Mouse (Mus musculus) erythroid progenitor cell, adult 5-6 weeks (primary cell): Measurements from ENCODE around the gene Nelfe. TPM values are rescaled to one million over a fixed set of nuclear protein-coding genes. Genes with fewer than 3 reads are reported as not detected.
"Not testable (repeated sequence)": the region's sequence is repeated elsewhere in the genome, so short reads cannot be mapped to it uniquely, and the experiment has no call there.

Experiments
- ATAC-seq: replicated peaks from 2 replicates; pipeline ENCODE4 v1.8.0; 2016; ENCODE audit warnings: moderate number of reproducible peaks, mild to moderate bottlenecking, moderate TSS enrichment, inconsistent platforms; ENCODE audit not compliant: poor library complexity, low FRiP score, severe bottlenecking
- total RNA-seq, 2 experiments: library from RNA; stranded (forward) in 1 of 2; stranded (reverse) in 1 of 2; fragments of 150-400 nt in 1 of 2; fragments of 186-747, 209-891 nt in 1 of 2; gene quantifications; 2 replicates each; pipeline versions ENCODE4 v1.2.3 to v1.2.4; 2015 to 2017; ENCODE audit warnings: low replicate concordance in 2 of 2

Gene Nelfe
- total RNA-seq, 2 experiments from 2014 or later: 30.7 to 31.9 TPM

DNA sequence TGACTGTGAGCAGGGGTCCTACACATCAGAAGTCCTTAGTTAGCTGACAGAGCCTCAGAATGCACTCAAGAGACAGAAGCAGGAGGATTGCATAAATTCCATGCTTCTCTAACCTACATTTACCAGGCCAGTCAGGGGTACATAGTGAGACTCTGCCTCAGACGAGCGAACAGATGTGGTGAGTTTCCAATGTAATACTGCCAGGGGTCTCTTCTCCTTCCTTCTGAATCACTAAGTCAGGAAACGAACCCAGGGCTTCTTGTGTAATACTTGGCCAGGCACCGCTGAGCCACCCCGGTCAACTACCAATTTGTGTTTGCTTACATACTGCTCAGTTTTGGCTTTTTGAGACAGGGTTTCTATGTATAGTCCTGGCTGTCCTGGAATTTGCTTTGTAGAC is 37.8 kb downstream of the Nelfe start:
- ATAC-seq: no peak

DNA sequence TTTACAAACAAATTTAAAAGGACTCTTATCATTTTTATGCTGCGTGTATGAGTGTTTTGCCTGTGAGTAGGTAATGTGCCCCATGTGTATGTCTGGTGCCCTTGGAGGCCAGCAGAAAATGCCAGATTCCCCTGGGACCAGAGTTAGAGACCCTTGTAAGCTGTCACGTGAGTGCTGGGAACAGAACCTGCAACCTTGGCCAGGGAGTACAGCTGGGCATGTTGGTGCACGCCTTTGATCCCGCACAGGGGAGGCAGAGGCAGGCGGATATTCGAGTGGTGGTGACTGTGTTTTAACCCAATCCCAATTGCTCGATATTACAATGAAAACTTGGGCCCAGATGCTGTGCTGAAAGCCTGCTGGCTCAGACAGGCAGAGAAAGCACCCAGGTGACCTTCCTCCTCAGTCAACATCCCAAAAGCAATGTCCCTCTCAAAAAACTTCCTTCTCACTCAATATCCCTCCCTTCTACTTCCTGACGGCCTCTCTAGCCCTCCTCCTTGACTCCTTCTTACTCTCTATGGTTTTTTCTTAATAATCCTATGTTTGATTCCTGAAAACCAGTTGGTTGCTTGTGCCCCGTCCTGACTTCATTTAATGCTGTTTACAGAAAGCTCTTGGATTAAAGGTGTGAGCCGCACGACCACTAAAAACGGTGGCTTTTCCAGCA is 40.0 kb downstream of the Nelfe start:
- no peak for ATAC-seq

DNA sequence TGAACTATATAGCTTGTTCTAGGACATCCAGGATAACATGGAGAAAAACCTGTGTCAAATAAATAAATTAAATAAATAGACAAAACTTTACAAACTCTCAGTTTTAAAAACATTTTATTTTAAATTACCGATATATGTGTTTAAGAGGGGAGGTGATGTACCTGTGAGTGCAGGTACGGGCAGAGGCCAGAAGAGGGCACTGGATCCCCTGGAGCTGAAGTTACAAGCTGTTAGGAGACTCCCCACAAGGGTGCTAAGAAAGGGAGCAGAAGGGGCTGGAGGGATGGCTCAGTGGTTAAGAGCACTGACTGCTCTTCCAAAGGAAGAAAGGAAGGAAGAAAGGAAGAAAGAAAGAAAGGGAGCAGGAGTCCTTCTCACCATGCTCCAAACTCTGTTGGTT is 41.2 kb downstream of the Nelfe start:
- no peak for ATAC-seq

DNA sequence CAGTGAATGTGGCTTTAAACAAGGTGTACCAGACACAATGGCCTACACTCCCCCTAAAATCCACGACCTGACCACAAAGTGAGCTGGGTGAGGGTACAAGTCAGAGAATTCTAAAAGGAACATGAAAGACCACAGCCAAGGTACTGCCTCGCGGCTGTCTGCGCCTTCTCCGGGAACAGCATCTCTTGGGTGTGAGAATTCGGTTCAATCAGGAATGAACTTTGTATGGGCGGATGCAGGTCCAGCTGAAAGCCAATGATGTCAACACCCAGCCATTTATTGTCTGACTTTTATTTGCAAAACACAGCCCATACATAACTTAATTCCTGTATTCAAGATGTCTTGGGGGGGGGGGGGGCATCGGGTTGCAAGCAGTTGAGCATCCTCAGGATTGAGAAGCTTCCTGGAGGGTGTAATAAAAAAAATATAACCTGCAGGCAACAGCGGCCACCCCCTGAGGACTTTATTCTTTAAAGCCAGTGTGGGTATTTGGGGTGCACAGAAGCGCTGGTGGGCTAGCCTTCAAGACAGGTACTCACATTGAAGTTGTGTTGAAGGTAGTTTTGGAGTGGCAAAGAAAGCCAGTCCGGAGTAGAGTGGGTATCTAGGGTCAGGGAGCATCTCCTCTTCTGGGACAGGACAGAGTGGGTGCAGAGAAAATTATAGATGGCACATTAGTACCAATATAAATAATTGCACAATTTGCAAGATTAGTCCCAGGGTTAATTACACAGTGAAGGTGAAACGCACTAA is 43.1 kb downstream of the Nelfe start:
- no peak for ATAC-seq

DNA sequence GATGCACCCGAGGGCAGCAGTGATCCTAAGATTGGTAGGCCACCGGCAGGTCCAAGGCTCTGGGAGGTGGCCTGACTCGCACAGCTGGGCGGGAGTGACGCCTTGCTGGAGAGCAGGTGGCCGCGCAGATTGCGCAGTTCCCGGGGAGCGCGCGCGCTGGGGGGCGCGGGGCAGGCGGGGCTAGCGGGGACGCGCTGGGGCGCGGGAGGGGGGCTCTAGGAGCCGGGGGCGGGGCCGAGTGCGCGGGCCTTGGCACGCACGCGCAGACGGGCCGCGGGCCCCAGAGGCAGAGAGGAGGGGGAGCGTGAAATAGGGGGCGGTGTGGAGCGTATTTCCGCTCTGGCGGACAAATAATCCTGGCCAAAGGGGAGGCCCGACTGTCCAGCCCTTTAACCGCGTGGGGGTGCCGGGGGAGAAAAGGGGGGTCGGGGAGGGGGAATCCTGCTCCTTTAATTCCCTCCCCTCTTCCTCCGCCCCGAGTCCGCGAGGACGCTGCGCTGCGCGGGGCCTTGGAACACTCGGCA is 43.9 kb downstream of the Nelfe start:
- peak; percentile 77 for ATAC-seq

DNA sequence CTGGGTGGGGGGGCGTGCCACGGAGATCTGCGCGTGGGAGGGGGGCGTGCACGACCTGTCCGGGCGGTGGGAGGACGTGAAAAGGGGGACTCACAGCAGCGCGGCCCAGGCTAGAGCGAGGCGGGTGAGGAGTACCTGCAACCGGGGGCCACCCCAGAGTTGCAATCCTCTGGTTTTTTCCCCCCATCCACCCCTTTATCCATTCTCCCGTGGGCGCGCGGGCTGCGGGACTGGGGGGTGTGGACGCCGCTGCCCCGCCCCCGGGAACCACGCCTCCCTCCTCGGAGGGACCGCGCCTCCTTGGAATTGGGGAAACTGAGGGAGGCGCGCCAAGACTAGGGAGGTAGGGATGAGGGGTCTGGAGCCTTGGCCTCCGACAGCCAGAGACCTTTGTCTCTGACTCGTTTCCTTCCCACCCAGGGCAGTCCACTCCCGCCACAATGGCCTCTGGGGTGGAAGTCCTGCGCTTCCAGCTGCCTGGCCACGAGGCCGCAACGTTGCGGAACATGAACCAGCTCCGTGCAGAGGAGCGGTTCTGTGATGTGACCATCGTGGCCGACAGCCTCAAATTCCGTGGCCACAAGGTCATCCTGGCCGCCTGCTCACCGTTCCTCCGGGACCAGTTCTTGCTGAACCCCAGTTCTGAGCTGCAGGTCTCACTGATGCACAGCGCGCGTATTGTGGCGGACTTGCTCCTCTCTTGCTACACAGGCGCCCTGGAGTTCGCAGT is 44.8 kb downstream of the Nelfe start:
- no peak for ATAC-seq

DNA sequence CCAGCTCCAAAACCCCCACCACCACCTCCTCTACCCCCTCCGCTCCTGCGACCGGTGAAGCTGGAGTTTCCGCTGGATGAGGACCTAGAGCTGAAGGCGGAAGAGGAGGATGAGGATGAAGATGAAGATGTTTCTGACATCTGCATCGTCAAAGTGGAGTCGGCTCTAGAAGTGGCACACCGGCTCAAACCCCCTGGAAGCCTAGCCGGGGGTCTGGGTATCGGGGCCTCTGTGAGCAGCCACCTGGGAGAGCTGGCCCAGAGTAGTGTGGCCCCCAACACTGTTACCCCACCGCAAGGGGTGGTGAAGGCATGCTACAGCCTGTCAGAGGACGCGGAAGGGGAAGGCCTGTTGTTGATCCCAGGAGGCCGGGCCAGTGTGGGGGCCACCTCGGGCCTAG is 45.5 kb downstream of the Nelfe start:
- no peak for ATAC-seq

DNA sequence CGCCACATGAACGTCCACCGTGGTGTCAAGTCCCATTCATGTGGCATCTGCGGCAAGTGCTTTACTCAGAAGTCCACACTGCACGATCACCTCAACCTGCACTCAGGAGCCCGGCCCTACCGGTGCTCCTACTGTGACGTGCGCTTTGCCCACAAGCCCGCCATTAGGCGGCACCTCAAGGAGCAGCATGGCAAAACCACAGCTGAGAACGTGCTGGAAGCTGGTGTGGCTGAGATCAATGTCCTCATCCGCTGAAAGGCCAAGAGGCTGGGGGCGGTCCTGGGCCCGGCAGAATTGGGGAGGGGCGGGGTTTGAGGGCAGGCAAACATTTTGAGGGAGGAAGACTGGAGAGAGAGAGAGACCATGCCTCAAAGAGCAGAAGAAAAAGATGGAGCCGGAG is 46.2 kb downstream of the Nelfe start:
- no peak for ATAC-seq

DNA sequence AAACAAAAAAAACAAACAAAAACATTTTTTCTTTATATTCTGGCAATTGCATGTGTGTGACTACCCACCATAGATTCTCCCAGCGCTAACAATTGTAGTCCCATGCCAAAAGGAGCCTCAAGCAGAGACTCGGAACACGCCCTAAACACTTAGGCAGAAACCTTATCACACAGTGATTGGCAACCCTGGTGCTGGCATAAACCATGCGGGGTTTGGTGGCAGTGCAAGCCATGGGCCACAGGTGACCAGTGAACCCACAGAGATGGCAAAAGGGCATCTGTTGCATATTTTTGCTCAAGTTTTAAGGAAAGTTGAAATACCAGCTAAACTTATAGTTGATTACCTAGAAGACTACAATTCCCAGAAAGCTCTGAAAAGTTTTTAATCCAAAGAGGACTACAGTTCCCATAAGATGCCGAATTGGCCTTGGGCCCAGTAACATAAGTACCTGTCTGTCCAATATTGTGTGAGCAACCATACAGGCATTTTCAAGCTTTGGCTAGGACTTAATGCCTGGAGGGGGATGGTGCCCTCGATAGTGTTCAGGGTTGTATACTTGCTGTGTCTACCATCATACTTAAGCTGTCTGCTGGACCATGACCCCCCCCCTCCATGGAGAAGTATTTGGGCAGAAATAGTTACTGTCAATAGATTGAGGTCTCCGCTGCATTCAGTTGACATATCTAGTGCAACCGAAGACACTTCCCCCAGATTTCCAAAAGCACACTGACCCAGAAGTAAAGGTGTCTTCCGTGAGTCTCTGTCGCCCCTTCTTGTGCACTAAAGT is 47.4 kb downstream of the Nelfe start:
- ATAC-seq: no peak

DNA sequence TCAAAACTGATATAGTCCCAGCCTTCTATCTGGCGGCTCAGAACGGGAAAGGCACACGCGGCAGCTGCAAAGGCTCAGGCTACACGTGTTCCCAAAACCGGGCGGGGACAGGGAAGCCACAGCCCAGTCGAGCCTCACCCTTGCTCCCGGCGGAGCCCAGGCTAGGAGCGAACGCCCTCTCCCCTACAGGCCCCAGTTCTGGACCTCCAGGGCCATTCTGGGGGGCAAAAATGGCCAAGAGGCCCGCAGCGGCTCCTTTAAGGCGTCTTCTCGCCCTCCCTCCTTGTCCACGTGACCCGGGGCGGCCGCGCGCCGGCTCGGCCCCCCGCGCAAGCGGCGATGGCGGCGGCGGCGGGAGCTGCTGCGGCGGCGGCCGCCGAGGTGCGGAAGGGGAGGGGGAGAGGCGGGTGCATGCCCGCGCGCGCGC is 48.0 kb downstream of the Nelfe start, which contains the start of the genes C2 and Ehmt2:
Gene C2 (minus strand): TSS at position 106 of the 427 bp plus-strand sequence.
Gene Ehmt2 (plus strand): TSS at position 310 of the 427 bp plus-strand sequence.
- peak; percentile 59 for ATAC-seq

DNA sequence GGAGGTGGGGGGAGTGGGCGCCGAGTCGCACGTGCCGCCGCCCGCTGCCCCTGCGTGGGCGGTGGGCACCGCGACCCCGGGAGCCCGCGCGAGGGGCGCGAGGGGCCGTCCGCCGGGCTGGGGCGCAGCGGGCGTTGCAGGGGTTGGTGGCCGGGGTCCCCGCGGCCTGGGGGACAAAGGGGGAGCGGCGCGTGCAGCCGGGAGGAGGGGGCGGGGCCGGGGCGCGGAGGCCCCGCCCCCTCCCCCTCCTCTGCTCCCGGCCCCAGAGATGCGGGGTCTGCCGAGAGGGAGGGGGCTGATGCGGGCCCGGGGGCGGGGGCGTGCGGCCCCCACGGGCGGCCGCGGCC is 48.5 kb downstream of the Nelfe start:
- no peak for ATAC-seq

DNA sequence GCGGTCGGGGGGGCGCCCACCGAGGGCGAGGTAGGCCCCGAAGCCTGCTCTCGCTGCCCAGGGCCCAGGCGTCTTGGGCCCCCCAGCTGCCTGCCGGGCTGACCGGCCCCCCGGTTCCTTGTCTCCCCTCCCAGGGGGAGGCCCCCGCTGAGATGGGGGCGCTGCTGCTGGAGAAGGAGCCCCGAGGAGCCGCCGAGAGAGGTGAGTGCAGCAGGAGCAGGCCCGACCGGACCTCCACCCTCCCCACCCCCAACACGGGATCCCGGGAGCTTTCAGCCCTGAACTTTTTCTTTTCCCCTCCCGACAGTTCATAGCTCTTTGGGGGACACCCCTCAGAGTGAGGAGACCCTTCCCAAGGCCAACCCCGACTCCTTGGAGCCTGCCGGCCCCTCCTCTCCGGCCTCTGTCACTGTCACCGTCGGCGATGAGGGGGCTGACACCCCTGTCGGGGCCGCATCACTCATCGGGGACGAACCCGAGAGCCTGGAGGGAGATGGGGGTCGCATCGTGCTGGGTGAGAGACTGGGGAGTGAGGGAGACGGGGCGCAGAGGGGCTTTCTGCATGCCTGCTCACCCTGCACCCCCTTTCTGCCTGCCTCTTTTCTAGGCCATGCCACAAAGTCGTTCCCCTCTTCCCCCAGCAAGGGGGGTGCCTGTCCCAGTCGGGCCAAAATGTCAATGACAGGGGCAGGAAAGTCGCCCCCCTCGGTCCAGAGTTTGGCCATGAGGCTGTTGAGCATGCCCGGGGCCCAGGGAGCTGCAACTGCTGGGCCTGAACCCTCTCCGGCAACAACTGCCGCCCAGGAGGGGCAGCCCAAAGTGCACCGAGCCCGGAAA is 49.1 kb downstream of the Nelfe start:
- no peak for ATAC-seq

DNA sequence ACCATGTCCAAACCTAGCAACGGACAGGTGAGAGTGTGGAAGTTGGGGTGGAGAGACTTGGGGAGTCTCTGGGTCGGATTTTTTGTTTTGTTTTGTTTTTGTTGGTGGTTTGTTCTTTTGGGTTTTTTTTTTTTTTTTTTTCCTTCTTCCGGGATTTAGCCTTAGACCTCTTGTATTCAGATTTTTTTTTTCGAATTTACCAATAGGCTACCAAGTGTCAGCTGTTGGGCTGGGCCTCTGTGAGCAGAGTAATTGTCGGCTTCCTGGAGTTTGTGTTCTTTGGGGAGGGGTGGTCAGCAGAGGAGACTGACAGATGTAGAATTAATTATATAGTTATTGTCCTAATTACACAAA is 49.7 kb downstream of the Nelfe start:
- no peak for ATAC-seq

DNA sequence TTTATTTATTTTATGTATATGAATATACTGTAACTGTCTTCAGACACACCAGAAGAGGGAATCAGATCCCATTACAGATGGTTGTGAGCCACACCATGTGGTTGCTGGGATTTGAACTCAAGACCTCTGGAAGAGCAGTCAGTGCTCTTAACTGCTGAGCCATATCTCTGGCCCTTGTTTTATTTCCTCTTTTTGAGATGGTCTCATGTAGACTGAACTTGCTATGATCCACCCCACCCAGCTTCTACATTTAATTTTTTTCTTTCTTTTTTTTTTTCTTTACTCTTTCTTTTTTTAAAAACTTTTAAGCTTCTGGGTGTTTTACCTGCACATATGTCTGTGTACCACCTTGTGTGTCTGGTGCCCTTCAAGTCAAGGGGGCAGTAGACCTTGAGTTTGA is 50.6 kb downstream of the Nelfe start:
- ATAC-seq: not testable (repeated sequence)

DNA sequence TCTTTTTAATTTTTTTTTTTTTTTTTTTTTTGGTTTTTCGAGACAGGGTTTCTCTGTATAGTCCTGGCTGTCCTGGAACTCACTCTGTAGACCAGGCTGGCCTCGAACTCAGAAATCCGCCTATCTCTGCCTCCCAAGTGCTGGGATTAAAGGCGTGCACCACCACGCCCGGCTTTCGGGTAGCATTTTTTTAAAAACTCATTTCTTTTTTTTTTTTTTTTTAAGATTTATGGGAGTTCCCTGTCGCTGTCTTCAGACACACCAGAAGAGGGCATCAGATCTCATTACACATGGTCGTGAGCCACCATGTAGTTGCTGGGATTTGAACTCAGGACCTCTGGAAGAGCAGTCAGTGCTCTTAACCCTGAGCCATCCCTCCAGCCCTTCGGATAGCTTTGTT is 51.8 kb downstream of the Nelfe start:
- not testable (repeated sequence) for ATAC-seq

DNA sequence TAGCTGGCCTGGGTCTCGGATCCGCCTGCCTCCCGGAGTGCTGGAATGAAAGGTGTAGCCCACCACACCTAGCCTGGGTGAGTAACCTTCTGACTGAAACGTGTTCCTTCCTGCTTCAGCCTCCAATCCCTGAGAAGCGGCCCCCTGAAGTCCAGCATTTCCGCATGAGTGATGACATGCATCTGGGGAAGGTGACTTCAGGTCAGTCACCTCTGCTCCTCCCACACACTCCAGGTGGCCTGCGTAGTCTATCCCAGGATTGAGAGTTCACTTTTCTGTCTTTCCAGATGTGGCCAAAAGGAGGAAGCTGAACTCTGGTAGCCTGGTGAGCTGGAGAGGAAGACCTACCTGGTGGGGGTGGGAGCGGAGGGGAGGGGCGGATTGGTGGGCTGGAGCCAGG is 52.7 kb downstream of the Nelfe start:
- no peak for ATAC-seq
